Mouse (Mus musculus) megakaryocyte, embryonic 14.5 days (primary cell): ENCODE data around the gene Rps11.

Experiments used
- FLI1 ChIP-seq: IDR thresholded peaks from 2 replicates; pipeline ENCODE4 v1.6.1; 2012; ENCODE audit warnings: low read length, inconsistent platforms, mixed read lengths
- GATA1 ChIP-seq: IDR thresholded peaks from 3 replicates; pipeline ENCODE4 v1.6.1; 2012; ENCODE audit warnings: mixed read lengths, low read length, inconsistent platforms, borderline replicate concordance

DNA sequence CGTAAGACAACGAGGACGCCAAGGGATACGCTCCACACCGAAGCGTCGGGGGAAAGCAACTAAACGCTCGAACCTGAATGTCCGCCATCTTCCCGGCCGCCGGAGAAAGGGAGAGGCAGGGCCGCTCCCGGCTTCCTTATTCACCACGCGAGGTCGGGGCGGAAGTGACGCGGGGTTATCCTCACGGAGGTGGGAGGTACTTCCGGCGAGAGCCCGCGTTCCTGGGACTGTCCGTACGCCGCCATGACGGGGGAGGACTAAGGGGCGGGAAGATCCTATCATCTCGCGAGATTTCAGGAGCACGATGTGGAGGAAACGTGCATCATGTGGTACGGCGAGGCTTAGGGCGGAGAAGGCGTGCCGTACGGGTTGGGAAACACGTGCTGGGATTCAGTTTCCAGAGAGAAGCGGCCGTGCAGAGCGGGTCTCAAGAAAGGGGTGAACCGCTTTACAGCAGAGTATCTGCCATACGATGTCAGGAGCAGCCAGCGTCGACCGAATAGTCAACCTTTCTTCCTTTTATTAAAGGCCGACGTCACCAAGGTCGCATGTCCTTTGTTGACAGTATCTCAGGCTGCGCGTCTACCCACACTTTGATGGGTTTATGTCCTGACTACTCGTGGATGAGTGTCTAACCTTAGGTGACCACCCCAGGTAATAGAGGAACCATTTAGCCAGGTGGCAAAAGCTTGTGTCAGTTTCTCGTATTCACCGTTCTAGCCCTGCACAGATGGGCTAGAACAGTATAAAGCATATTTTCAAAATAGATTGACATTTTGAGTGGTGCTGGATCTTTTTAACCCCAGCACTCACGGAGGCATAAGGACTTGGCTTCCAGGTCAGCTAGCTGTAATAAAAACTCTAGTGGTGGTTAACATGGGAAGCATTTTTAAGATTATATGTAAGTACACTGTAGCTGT is at the start of gene Rps11:
- TF ChIP-seq GATA1 (0 out of 3 replicates have a peak, but pooled peaks have one; percentile 27), FLI1 (peak; percentile 95)
